Mouse (Mus musculus) hindbrain, embryonic 16.5 days (tissue): ENCODE measurements around the gene Adprhl1. TPM values are rescaled to one million over a fixed set of nuclear protein-coding genes. Genes with fewer than 3 reads are reported as not detected.

ENCODE experiments used
- ATAC-seq: fragments of 200-750 bp; cut with Nextera tagmentation; 2 replicates; pipeline ENCODE4 v1.8.0; 2017; ENCODE audit warnings: moderate TSS enrichment, moderate library complexity
- H3K27ac ChIP-seq: fragments of 300-500 bp; sonication (generic); 2 replicates; pipeline ENCODE4 v1.5.1; 2014; ENCODE audit warnings: low read depth, mild to moderate bottlenecking, control low read depth, low read length, moderate library complexity
- H3K27me3 ChIP-seq: fragments of 300-500 bp; sonication (generic); replicated peaks from 2 replicates; pipeline ENCODE4 v1.6.1; 2014; ENCODE audit warnings: low read length; ENCODE audit not compliant: control insufficient read depth, insufficient read depth
- H3K36me3 ChIP-seq: fragments of 300-500 bp; sonication (generic); 2 replicates; pipeline ENCODE4 v1.6.1; 2014; ENCODE audit warnings: mild to moderate bottlenecking, low read length, moderate library complexity, mixed read lengths; ENCODE audit not compliant: control insufficient read depth, insufficient read depth
- H3K4me1 ChIP-seq: fragments of 300-500 bp; sonication (generic); 2 replicates; pipeline ENCODE4 v1.6.1; 2014; ENCODE audit warnings: low read depth, low read length; ENCODE audit not compliant: control insufficient read depth, insufficient read depth
- H3K4me2 ChIP-seq: fragments of 300-500 bp; sonication (generic); 2 replicates; pipeline ENCODE4 v1.6.1; 2014; ENCODE audit warnings: mild to moderate bottlenecking, low read length, control low read depth, moderate library complexity
- H3K4me3 ChIP-seq: fragments of 300-500 bp; sonication (generic); 2 replicates; pipeline ENCODE4 v1.5.1; 2014; ENCODE audit warnings: mild to moderate bottlenecking, low read length, control low read depth, moderate library complexity
- H3K9ac ChIP-seq: fragments of 300-500 bp; sonication (generic); 2 replicates; pipeline ENCODE4 v1.6.1; 2014; ENCODE audit warnings: low read depth, mild to moderate bottlenecking, control low read depth, low read length, moderate library complexity
- H3K9me3 ChIP-seq: fragments of 300-500 bp; sonication (generic); 2 replicates; pipeline ENCODE4 v1.6.1; 2014; ENCODE audit warnings: mild to moderate bottlenecking, low read length, moderate library complexity; ENCODE audit not compliant: control insufficient read depth
- WGBS: fragments of 180-500 bp; shearing (Covaris S2); extraction: QIAGEN DNeasy Blood & Tissue Kit; methylation state at CpG from one replicate; pipeline ENCODE4 v1.1.7; 2014; 5-methylcytosine and 5-hydroxymethylcytosine counted together
- polyA plus RNA-seq: library from polyadenylated mRNA; unstranded; fragments of >200 nt; fragmentation: Nextera tagmentation; extraction: Ambion mirVana; gene quantifications from 2 replicates; pipeline ENCODE4 v1.2.1, GENCODE M21; 2015

Adprhl1 gene
- polyA plus RNA-seq, 1 experiment from 2014 or later, result 0.60 TPM

- Histone ChIP-seq H3K9ac (no peak overlapping the region), H3K27me3 (no peaks in the 10 kb centered on the region), H3K27ac (no peak overlapping the region), H3K4me2 (no peak overlapping the region), H3K4me3 (no peak overlapping the region), H3K36me3 (peaks cover 2% of the 10 kb centered on the region; the same call in 1 of the 2 replicates), H3K4me1 (peaks cover 9% of the 10 kb centered on the region), H3K9me3 (no peaks in the 10 kb centered on the region)
- WGBS, result 71% methylated on average over 1 of the region's 1 CpGs
- ATAC-seq, result no peak
Measured at GRCm38 (mm10) chr8:13283200-13283599, 29.2 kb upstream of the Adprhl1 start.

GRCm38 (mm10) chr8:13276941-13277447, 23.0 kb upstream of the Adprhl1 start:
- H3K36me3 ChIP-seq, result peaks cover 10% of the 10 kb centered on the region; the same call in 1 of the 2 replicates
- no peak overlapping the region for H3K27ac ChIP-seq
- no peak overlapping the region for H3K9ac ChIP-seq
- H3K9me3 ChIP-seq, result no peaks in the 10 kb centered on the region
- no peak overlapping the region for H3K4me2 ChIP-seq
- no peak overlapping the region for H3K4me3 ChIP-seq
- no peaks in the 10 kb centered on the region for H3K4me1 ChIP-seq
- no peak for ATAC-seq
- WGBS, result 88% methylated on average over 5 of the region's 5 CpGs
- no peaks in the 10 kb centered on the region for H3K27me3 ChIP-seq

GRCm38 (mm10) chr8:13272834-13273233, 18.9 kb upstream of the Adprhl1 start:
- WGBS, result 92% methylated on average over 5 of the region's 5 CpGs
- Histone ChIP-seq H3K9ac (no peak overlapping the region), H3K4me3 (no peak overlapping the region), H3K27me3 (no peaks in the 10 kb centered on the region), H3K36me3 (peaks cover 22% of the 10 kb centered on the region), H3K4me1 (no peaks in the 10 kb centered on the region), H3K27ac (no peak overlapping the region), H3K9me3 (no peaks in the 10 kb centered on the region), H3K4me2 (no peak overlapping the region)
- no peak for ATAC-seq

- H3K4me3 ChIP-seq, result no peak overlapping the region
- peaks cover 18% of the 10 kb centered on the region for H3K36me3 ChIP-seq
- whole genome bisulfite sequencing, result 78% methylated on average over 2 of the region's 2 CpGs
- no peaks in the 10 kb centered on the region for H3K4me1 ChIP-seq
- no peaks in the 10 kb centered on the region for H3K9me3 ChIP-seq
- no peak overlapping the region for H3K27ac ChIP-seq
- no peak overlapping the region for H3K4me2 ChIP-seq
- no peak for ATAC-seq
- H3K27me3 ChIP-seq, result no peaks in the 10 kb centered on the region
- no peak overlapping the region for H3K9ac ChIP-seq
Measured at GRCm38 (mm10) chr8:13267566-13267965, 13.6 kb upstream of the Adprhl1 start.

GRCm38 (mm10) chr8:13263376-13263775, 9.4 kb upstream of the Adprhl1 start:
- H3K4me3 ChIP-seq, result no peak overlapping the region
- H3K4me1 ChIP-seq, result no peaks in the 10 kb centered on the region
- H3K36me3 ChIP-seq, result peaks cover 18% of the 10 kb centered on the region
- no peak overlapping the region for H3K4me2 ChIP-seq
- no peak overlapping the region for H3K27ac ChIP-seq
- H3K27me3 ChIP-seq, result no peaks in the 10 kb centered on the region
- 62% methylated on average over 3 of the region's 3 CpGs for WGBS
- no peak overlapping the region for H3K9ac ChIP-seq
- ATAC-seq, result no peak
- no peaks in the 10 kb centered on the region for H3K9me3 ChIP-seq

GRCm38 (mm10) chr8:13253413-13253812, 549 bp downstream of the Adprhl1 start:
- WGBS, result 91% methylated on average over 5 of the region's 5 CpGs
- Histone ChIP-seq H3K9me3 (no peaks in the 10 kb centered on the region), H3K27me3 (no peaks in the 10 kb centered on the region), H3K4me1 (no peaks in the 10 kb centered on the region), H3K4me3 (no peak overlapping the region), H3K4me2 (no peak overlapping the region), H3K9ac (no peak overlapping the region), H3K36me3 (peaks cover 19% of the 10 kb centered on the region), H3K27ac (no peak overlapping the region)
- ATAC-seq, result no peak

- no peak overlapping the region for H3K9ac ChIP-seq
- WGBS, result 93% methylated on average over 13 of the region's 13 CpGs
- no peak for ATAC-seq
- H3K36me3 ChIP-seq, result peaks cover 14% of the 10 kb centered on the region
- H3K4me1 ChIP-seq, result no peaks in the 10 kb centered on the region
- no peaks in the 10 kb centered on the region for H3K9me3 ChIP-seq
- H3K27me3 ChIP-seq, result no peaks in the 10 kb centered on the region
- H3K27ac ChIP-seq, result no peak overlapping the region
- no peak overlapping the region for H3K4me3 ChIP-seq
- H3K4me2 ChIP-seq, result no peak overlapping the region
Measured at GRCm38 (mm10) chr8:13252837-13253236, 1.1 kb downstream of the Adprhl1 start.

- H3K36me3 ChIP-seq, result no peaks in the 10 kb centered on the region
- H3K27ac ChIP-seq, result no peak overlapping the region
- H3K9me3 ChIP-seq, result no peaks in the 10 kb centered on the region
- no peaks in the 10 kb centered on the region for H3K27me3 ChIP-seq
- no peaks in the 10 kb centered on the region for H3K4me1 ChIP-seq
- 92% methylated on average over 11 of the region's 11 CpGs for WGBS
- no peak overlapping the region for H3K9ac ChIP-seq
- no peak overlapping the region for H3K4me2 ChIP-seq
- no peak overlapping the region for H3K4me3 ChIP-seq
- no peak for ATAC-seq
Measured at GRCm38 (mm10) chr8:13244343-13244880, 9.6 kb downstream of the Adprhl1 start.

- no peaks in the 10 kb centered on the region for H3K9me3 ChIP-seq
- no peak overlapping the region for H3K4me2 ChIP-seq
- no peaks in the 10 kb centered on the region for H3K4me1 ChIP-seq
- no peaks in the 10 kb centered on the region for H3K36me3 ChIP-seq
- H3K9ac ChIP-seq, result no peak overlapping the region
- ATAC-seq, result no peak
- no peak overlapping the region for H3K4me3 ChIP-seq
- 78% methylated on average over 10 of the region's 10 CpGs for WGBS
- H3K27me3 ChIP-seq, result no peaks in the 10 kb centered on the region
- no peak overlapping the region for H3K27ac ChIP-seq
Measured at GRCm38 (mm10) chr8:13242985-13243870, 10.7 kb downstream of the Adprhl1 start.
